Mouse (Mus musculus) liver, embryonic 14.5 days (tissue): Measurements from ENCODE around the gene Rrn3. TPM values are rescaled to one million over a fixed set of nuclear protein-coding genes. Genes with fewer than 3 reads are reported as not detected.

Source experiments
- ATAC-seq: fragments of 200-750 bp; cut with Nextera tagmentation; 2 replicates; pipeline ENCODE4 v1.8.0; 2017; ENCODE audit warnings: moderate number of reproducible peaks, mild to moderate bottlenecking, moderate library complexity; ENCODE audit not compliant: insufficient read depth
- DNase-seq, 3 experiments: peaks; one replicate each; pipeline ENCODE4 v3.0.0-alpha.2; 2012 to 2013; ENCODE audit warnings: low read depth in 3 of 3, low spot score in 3 of 3
- H3K27ac ChIP-seq: fragments of 300-500 bp; sonication (generic); 2 replicates; pipeline ENCODE4 v1.5.1; 2014; ENCODE audit warnings: moderate library complexity, mild to moderate bottlenecking, control low read depth, inconsistent platforms
- H3K27me3 ChIP-seq: fragments of 300-500 bp; sonication (generic); 2 replicates; pipeline ENCODE4 v1.6.1; 2014; ENCODE audit warnings: mild to moderate bottlenecking, low read length, moderate library complexity; ENCODE audit not compliant: control insufficient read depth, insufficient read depth
- H3K36me3 ChIP-seq: fragments of 300-500 bp; sonication (generic); replicated peaks from 2 replicates; pipeline ENCODE4 v1.6.1; 2014; ENCODE audit warnings: low read depth; ENCODE audit not compliant: control insufficient read depth, insufficient read depth
- H3K4me1 ChIP-seq, 2 experiments: fragments of 200-500 bp in 1 of 2; fragments of 300-500 bp in 1 of 2; sonication (generic) in 1 of 2; replicated peaks; 2 replicates each; pipeline ENCODE4 v1.6.1; 2012 to 2014; ENCODE audit warnings: antibody characterized with exemption in 1 of 2, inconsistent platforms in 1 of 2, low read length in 1 of 2; ENCODE audit not compliant: control insufficient read depth in 2 of 2, insufficient read depth in 2 of 2
- H3K4me2 ChIP-seq: fragments of 300-500 bp; sonication (generic); 2 replicates; pipeline ENCODE4 v1.6.1; 2014; ENCODE audit warnings: low read depth, mild to moderate bottlenecking, control low read depth, moderate library complexity
- H3K4me3 ChIP-seq, 2 experiments: fragments of 200-500 bp in 1 of 2; fragments of 300-500 bp in 1 of 2; sonication (generic) in 1 of 2; 2 replicates each; pipeline ENCODE4 v1.5.1; 2012 to 2014; ENCODE audit warnings: low read depth in 2 of 2, low read length in 2 of 2, mild to moderate bottlenecking in 2 of 2, control low read depth in 1 of 2, inconsistent platforms in 1 of 2, moderate library complexity in 1 of 2; ENCODE audit not compliant: insufficient read depth in 1 of 2
- H3K9ac ChIP-seq: fragments of 300-500 bp; sonication (generic); replicated peaks from 2 replicates; pipeline ENCODE4 v1.6.1; 2014; ENCODE audit warnings: mild to moderate bottlenecking, control low read depth, moderate library complexity
- H3K9me3 ChIP-seq: fragments of 300-500 bp; sonication (generic); 2 replicates; pipeline ENCODE4 v1.6.1; 2016; ENCODE audit warnings: low read length, mixed read lengths; ENCODE audit not compliant: control insufficient read depth
- CTCF ChIP-seq: IDR thresholded peaks from 2 replicates; pipeline ENCODE4 v1.5.1; 2016; ENCODE audit warnings: antibody characterized with exemption, low read depth, control low read depth
- EP300 ChIP-seq: IDR thresholded peaks from 2 replicates; pipeline ENCODE4 v1.6.1; 2016; ENCODE audit warnings: antibody characterized with exemption, low read depth
- WGBS: fragments of 180-500 bp; shearing (Covaris S2); extraction: QIAGEN DNeasy Blood & Tissue Kit; methylation state at CpG from one replicate; pipeline ENCODE4 v1.1.7; 2014; ENCODE audit not compliant: insufficient replicate concordance; 5-methylcytosine and 5-hydroxymethylcytosine counted together
- polyA plus RNA-seq, 2 experiments: library from polyadenylated mRNA; depleted of rRNA in 1 of 2; stranded (reverse) in 1 of 2; unstranded in 1 of 2; fragments of >200 nt; fragmentation: Nextera tagmentation in 1 of 2; extraction: Ambion mirVana in 1 of 2; gene quantifications; 2 replicates each; pipeline versions ENCODE4 v1.2.1 to v1.2.3; 2012 to 2014

Rrn3 gene
- polyA plus RNA-seq, 2 experiments = 7.2 to 15.3 TPM

GRCm38 (mm10) chr16:13825781-13826490 lies 45.4 kb downstream of the Rrn3 start:
- 70% methylated on average over 7 of the region's 7 CpGs for WGBS
- no peak for ATAC-seq

GRCm38 (mm10) chr16:13826511-13826910 lies 46.0 kb downstream of the Rrn3 start:
- H3K27ac ChIP-seq = no peak overlapping the region
- H3K9me3 ChIP-seq = no peaks in the 10 kb centered on the region
- WGBS = 73% methylated on average over 4 of the region's 4 CpGs
- no peak overlapping the region for H3K4me3 ChIP-seq
- H3K27me3 ChIP-seq = no peaks in the 10 kb centered on the region
- H3K36me3 ChIP-seq = no peaks in the 10 kb centered on the region; the same call in 1 of the 2 replicates
- DNase-seq (no peak), ATAC-seq (no peak)
- TF ChIP-seq EP300 = no peak
- no peak for TF ChIP-seq CTCF
- H3K4me1 ChIP-seq = peaks cover 0 to 6% of the 10 kb centered on the region in 2 experiments; a peak in 2 of 4 replicates
- no peak overlapping the region for H3K4me2 ChIP-seq
- no peak overlapping the region for H3K9ac ChIP-seq

More at GRCm38 (mm10) chr16:13825781-13826490, 45.4 kb downstream of the Rrn3 start:
- H3K27me3 ChIP-seq = no peaks in the 10 kb centered on the region
- TF ChIP-seq CTCF (no peak), EP300 (no peak)
- no peak overlapping the region for H3K4me2 ChIP-seq
- H3K36me3 ChIP-seq = no peaks in the 10 kb centered on the region; the same call in 1 of the 2 replicates
- DNase-seq = no peak
- no peak overlapping the region for H3K9ac ChIP-seq
- H3K27ac ChIP-seq = no peak overlapping the region
- no peak overlapping the region for H3K4me3 ChIP-seq
- H3K9me3 ChIP-seq = no peaks in the 10 kb centered on the region
- peaks cover 0 to 6% of the 10 kb centered on the region in 2 experiments; a peak in 2 of 4 replicates for H3K4me1 ChIP-seq

- ATAC-seq (no peak), DNase-seq (no peak)
- no peak for TF ChIP-seq EP300
- peak; percentile 35; the same call in 1 of the 2 replicates for TF ChIP-seq CTCF
- H3K9me3 ChIP-seq = no peaks in the 10 kb centered on the region
- no peak overlapping the region for H3K27ac ChIP-seq
- WGBS = 78% methylated on average over 10 of the region's 10 CpGs
- H3K4me2 ChIP-seq = no peak overlapping the region
- H3K36me3 ChIP-seq = peaks cover 6% of the 10 kb centered on the region
- H3K4me3 ChIP-seq = no peak overlapping the region
- no peaks in the 10 kb centered on the region for H3K27me3 ChIP-seq
- no peaks in the 10 kb centered on the region for H3K4me1 ChIP-seq
- no peak overlapping the region for H3K9ac ChIP-seq
Measured at GRCm38 (mm10) chr16:13830444-13830843, 49.9 kb downstream of the Rrn3 start.

GRCm38 (mm10) chr16:13831606-13832005 lies 51.1 kb downstream of the Rrn3 start:
- no peaks in the 10 kb centered on the region for H3K27me3 ChIP-seq
- no peak overlapping the region for H3K4me3 ChIP-seq
- H3K9ac ChIP-seq = no peak overlapping the region
- peaks cover 6% of the 10 kb centered on the region for H3K36me3 ChIP-seq
- ATAC-seq = no peak
- H3K27ac ChIP-seq = no peak overlapping the region
- H3K4me2 ChIP-seq = no peak overlapping the region
- H3K9me3 ChIP-seq = no peaks in the 10 kb centered on the region
- no peaks in the 10 kb centered on the region for H3K4me1 ChIP-seq
- DNase-seq = no peak
- WGBS = 61% methylated on average over 5 of the region's 5 CpGs
- TF ChIP-seq CTCF = no peak
- TF ChIP-seq EP300 = no peak

DNA sequence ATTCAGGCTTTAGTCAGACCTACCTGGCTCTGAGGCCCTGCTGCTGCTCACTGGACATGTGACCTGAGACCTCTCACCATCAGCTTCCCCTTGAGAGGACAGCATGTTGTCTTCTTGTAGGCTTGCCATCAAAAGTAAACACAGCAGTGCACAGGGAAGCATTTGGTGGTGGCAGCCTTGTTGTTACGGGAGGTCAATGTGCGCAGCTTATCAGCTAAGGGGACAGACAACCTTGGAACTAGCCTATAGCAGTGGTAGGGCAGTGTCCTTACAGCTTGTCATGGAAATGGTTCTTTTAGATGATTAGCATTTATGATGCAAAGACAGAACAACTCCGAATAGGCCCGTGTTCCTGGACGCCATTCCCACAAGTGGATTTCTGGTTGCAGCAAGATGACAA lies 53.9 kb downstream of the Rrn3 start:
- no peak for DNase-seq
- H3K4me1 ChIP-seq = no peaks in the 10 kb centered on the region
- H3K4me3 ChIP-seq = no peak overlapping the region
- H3K9ac ChIP-seq = no peak overlapping the region
- ATAC-seq = no peak
- TF ChIP-seq EP300 = no peak
- no peak overlapping the region for H3K4me2 ChIP-seq
- no peak overlapping the region for H3K27ac ChIP-seq
- H3K27me3 ChIP-seq = no peaks in the 10 kb centered on the region
- H3K36me3 ChIP-seq = peaks cover 11% of the 10 kb centered on the region
- no peaks in the 10 kb centered on the region for H3K9me3 ChIP-seq
- 75% methylated on average over 5 of the region's 5 CpGs for WGBS
